Mouse (Mus musculus): ENCODE results near the gene Crim1. TPM values are rescaled to one million over a fixed set of nuclear protein-coding genes. Genes with fewer than 3 reads are reported as not detected.

Gene Crim1
- polyA plus RNA-seq, 1 experiment, result 1.1 TPM

GRCm38 (mm10) chr17:78203478-78203877, 3.4 kb downstream of the Crim1 start:
- Histone ChIP-seq H3K27me3 (ENCODE audit: control insufficient read depth, insufficient read depth, insufficient read length) (no peaks in the 10 kb centered on the region), H3K4me3 (no peak overlapping the region), H3K36me3 (ENCODE audit: control insufficient read depth, insufficient read depth) (no peaks in the 10 kb centered on the region), H3ac (ENCODE audit: control insufficient read depth, insufficient read length) (no peak overlapping the region), H3K4me2 (ENCODE audit: low read depth) (no peak overlapping the region), H3K79me2 (ENCODE audit: control insufficient read depth, insufficient read depth) (no peaks in the 10 kb centered on the region)
- no peak for TF ChIP-seq CEBPB (IDR thresholded peaks at IDR 0.05; ENCODE audit: insufficient read depth, poor library complexity, severe bottlenecking)

DNA sequence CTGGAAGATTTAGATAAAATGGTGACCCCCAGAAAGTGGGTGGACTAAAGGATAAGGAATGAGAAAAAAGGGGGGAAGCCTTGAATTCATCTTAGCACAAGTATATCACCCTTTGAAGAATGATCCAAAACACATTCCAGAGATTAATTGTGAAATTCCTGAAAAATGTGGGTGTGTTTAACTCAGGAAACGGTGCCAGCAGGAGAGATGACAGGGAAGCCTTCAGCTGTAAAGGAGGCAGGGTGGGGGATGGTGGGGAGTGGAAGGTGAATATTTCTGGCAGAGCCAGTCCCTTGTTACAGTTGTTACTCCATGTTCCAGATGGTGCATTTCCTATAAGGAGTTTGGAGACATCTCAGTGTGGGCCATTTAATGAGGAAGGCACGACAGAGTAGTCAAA, 6.4 kb downstream of the Crim1 start:
- Histone ChIP-seq H3K36me3 (ENCODE audit: control insufficient read depth, insufficient read depth) (no peaks in the 10 kb centered on the region), H3K4me3 (no peak overlapping the region), H3K27me3 (ENCODE audit: control insufficient read depth, insufficient read depth, insufficient read length) (no peaks in the 10 kb centered on the region), H3K4me2 (ENCODE audit: low read depth) (no peak overlapping the region), H3K79me2 (ENCODE audit: control insufficient read depth, insufficient read depth) (no peaks in the 10 kb centered on the region), H3ac (ENCODE audit: control insufficient read depth, insufficient read length) (no peak overlapping the region)
- TF ChIP-seq E2F4 (IDR thresholded peaks at IDR 0.05; ENCODE audit: insufficient read depth) (no peak), REST (IDR thresholded peaks at IDR 0.05; ENCODE audit: insufficient read depth, insufficient read length) (no peak), MAX (IDR thresholded peaks at IDR 0.05; ENCODE audit: low read depth) (no peak), POLR2A (IDR thresholded peaks at IDR 0.05; ENCODE audit: insufficient read length, low read depth) (no peak), CEBPB (IDR thresholded peaks at IDR 0.05; ENCODE audit: insufficient read depth, poor library complexity, severe bottlenecking) (no peak)

GRCm38 (mm10) chr17:78207246-78207645, 7.2 kb downstream of the Crim1 start:
- no peak overlapping the region for H3K4me2 ChIP-seq (ENCODE audit: low read depth)
- no peaks in the 10 kb centered on the region for H3K27me3 ChIP-seq (ENCODE audit: control insufficient read depth, insufficient read depth, insufficient read length)

DNA sequence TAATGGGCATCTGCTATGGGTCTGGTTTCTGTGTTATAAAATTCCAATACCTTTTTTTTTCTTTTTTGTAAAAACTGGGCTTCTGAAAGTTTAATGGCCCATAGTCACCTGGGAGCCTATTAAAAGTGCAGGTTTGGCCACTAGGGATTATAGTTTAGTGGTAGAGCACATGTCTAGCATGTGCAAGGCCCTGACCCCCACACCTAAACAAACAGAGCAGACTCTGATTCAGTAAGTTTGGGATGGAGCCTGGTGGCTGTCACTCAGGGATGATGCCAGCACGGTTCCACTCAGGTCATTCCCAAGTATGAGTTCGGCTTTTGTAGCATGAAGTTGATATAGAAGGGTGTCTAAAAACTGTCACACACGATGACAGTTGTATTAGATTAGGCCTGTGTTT, 8.8 kb downstream of the Crim1 start:
- no peak overlapping the region for H3ac ChIP-seq (ENCODE audit: control insufficient read depth, insufficient read length)
- TF ChIP-seq POLR2A (IDR thresholded peaks at IDR 0.05; ENCODE audit: insufficient read length, low read depth), result no peak
- TF ChIP-seq E2F4 (IDR thresholded peaks at IDR 0.05; ENCODE audit: insufficient read depth), result no peak
- TF ChIP-seq MAX (IDR thresholded peaks at IDR 0.05; ENCODE audit: low read depth), result no peak
- no peak for TF ChIP-seq POLR2AphosphoS2 (IDR thresholded peaks at IDR 0.05; ENCODE audit: insufficient read length, low read depth)
- no peak for TF ChIP-seq CEBPB (IDR thresholded peaks at IDR 0.05; ENCODE audit: insufficient read depth, poor library complexity, severe bottlenecking)
- no peak for TF ChIP-seq SRF (IDR thresholded peaks at IDR 0.05; ENCODE audit: control insufficient read depth, insufficient read length, low read depth)
- TF ChIP-seq MYOD1 (IDR thresholded peaks at IDR 0.05; ENCODE audit: control insufficient read depth in 1 of 3, insufficient read length in 2 of 3, low read depth in 2 of 3), result no peak
- no peak for TF ChIP-seq TCF3 (IDR thresholded peaks at IDR 0.05; ENCODE audit: insufficient read length, low read depth)
- TF ChIP-seq USF1 (IDR thresholded peaks at IDR 0.05; ENCODE audit: low read depth), result no peak
- no peak for TF ChIP-seq MYOG (IDR thresholded peaks at IDR 0.05; ENCODE audit: control insufficient read depth in 1 of 3, insufficient read depth in 1 of 3, insufficient read length in 2 of 3, low read depth in 2 of 3)
- no peak for TF ChIP-seq TCF12 (IDR thresholded peaks at IDR 0.05; ENCODE audit: insufficient read depth, poor library complexity, severe bottlenecking)
- no peak for TF ChIP-seq REST (IDR thresholded peaks at IDR 0.05; ENCODE audit: insufficient read depth, insufficient read length)
- no peaks in the 10 kb centered on the region for H3K36me3 ChIP-seq (ENCODE audit: control insufficient read depth, insufficient read depth)
- H3K4me3 ChIP-seq, result no peak overlapping the region
- H3K79me2 ChIP-seq (ENCODE audit: control insufficient read depth, insufficient read depth), result no peaks in the 10 kb centered on the region
- no peaks in the 10 kb centered on the region for H3K27me3 ChIP-seq (ENCODE audit: control insufficient read depth, insufficient read depth, insufficient read length)
- no peak overlapping the region for H3K4me2 ChIP-seq (ENCODE audit: low read depth)

More at GRCm38 (mm10) chr17:78207246-78207645, 7.2 kb downstream of the Crim1 start:
- no peak overlapping the region for H3ac ChIP-seq (ENCODE audit: control insufficient read depth, insufficient read length)
- H3K79me2 ChIP-seq (ENCODE audit: control insufficient read depth, insufficient read depth), result no peaks in the 10 kb centered on the region
- H3K4me3 ChIP-seq, result no peak overlapping the region
- TF ChIP-seq TCF12 (IDR thresholded peaks at IDR 0.05; ENCODE audit: insufficient read depth, poor library complexity, severe bottlenecking) (no peak), POLR2AphosphoS2 (IDR thresholded peaks at IDR 0.05; ENCODE audit: insufficient read length, low read depth) (no peak), MYOD1 (IDR thresholded peaks at IDR 0.05; ENCODE audit: control insufficient read depth in 1 of 3, insufficient read length in 2 of 3, low read depth in 2 of 3) (no peak), TCF3 (IDR thresholded peaks at IDR 0.05; ENCODE audit: insufficient read length, low read depth) (no peak), REST (IDR thresholded peaks at IDR 0.05; ENCODE audit: insufficient read depth, insufficient read length) (no peak), MYOG (IDR thresholded peaks at IDR 0.05; ENCODE audit: control insufficient read depth in 1 of 3, insufficient read depth in 1 of 3, insufficient read length in 2 of 3, low read depth in 2 of 3) (no peak), CEBPB (IDR thresholded peaks at IDR 0.05; ENCODE audit: insufficient read depth, poor library complexity, severe bottlenecking) (no peak), SRF (IDR thresholded peaks at IDR 0.05; ENCODE audit: control insufficient read depth, insufficient read length, low read depth) (no peak)
- no peaks in the 10 kb centered on the region for H3K36me3 ChIP-seq (ENCODE audit: control insufficient read depth, insufficient read depth)

DNA sequence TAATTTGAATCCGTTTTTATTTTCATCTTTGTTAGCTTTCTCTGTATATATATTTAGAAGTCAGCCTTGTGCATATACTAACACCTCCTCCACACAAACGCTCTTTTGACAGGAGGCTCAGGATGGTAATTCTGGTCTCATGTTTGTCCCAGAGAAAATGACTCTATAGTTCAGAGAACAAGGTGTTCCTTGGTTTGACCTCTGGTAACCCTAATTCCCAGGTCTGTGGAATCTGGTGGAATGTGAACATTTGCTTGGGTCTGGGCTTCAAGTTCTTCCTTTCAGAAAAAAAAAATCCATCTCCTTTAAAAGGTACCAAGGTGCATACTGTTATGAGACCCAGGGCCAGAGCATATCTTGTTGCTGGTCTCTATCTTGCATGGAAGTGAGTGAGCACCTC, 9.6 kb downstream of the Crim1 start:
- no peak overlapping the region for H3ac ChIP-seq (ENCODE audit: control insufficient read depth, insufficient read length)
- H3K27me3 ChIP-seq (ENCODE audit: control insufficient read depth, insufficient read depth, insufficient read length), result no peaks in the 10 kb centered on the region
- no peaks in the 10 kb centered on the region for H3K79me2 ChIP-seq (ENCODE audit: control insufficient read depth, insufficient read depth)
- no peak overlapping the region for H3K4me3 ChIP-seq
- H3K4me2 ChIP-seq (ENCODE audit: low read depth), result no peak overlapping the region
- TF ChIP-seq TCF12 (IDR thresholded peaks at IDR 0.05; ENCODE audit: insufficient read depth, poor library complexity, severe bottlenecking) (no peak), USF1 (IDR thresholded peaks at IDR 0.05; ENCODE audit: low read depth) (no peak), MYOD1 (IDR thresholded peaks at IDR 0.05; ENCODE audit: control insufficient read depth in 1 of 3, insufficient read length in 2 of 3, low read depth in 2 of 3) (no peak), TCF3 (IDR thresholded peaks at IDR 0.05; ENCODE audit: insufficient read length, low read depth) (no peak)
- no peaks in the 10 kb centered on the region for H3K36me3 ChIP-seq (ENCODE audit: control insufficient read depth, insufficient read depth)
